Mouse (Mus musculus) limb, embryonic 12.5 days (tissue): Measurements from ENCODE around the gene Prkx. TPM values are rescaled to one million over a fixed set of nuclear protein-coding genes. Genes with fewer than 3 reads are reported as not detected.

Experiments
- ATAC-seq: fragments of 200-750 bp; cut with Nextera tagmentation; 2 replicates; pipeline ENCODE4 v1.8.0; 2017; ENCODE audit warnings: low read depth, moderate TSS enrichment; ENCODE audit not compliant: insufficient number of reproducible peaks, insufficient read depth, low FRiP score, low TSS enrichment
- H3K27ac ChIP-seq: fragments of 300-500 bp; sonication (generic); 2 replicates; pipeline ENCODE4 v1.5.1; 2016; ENCODE audit warnings: mild to moderate bottlenecking, moderate library complexity
- H3K27me3 ChIP-seq: fragments of 300-500 bp; sonication (generic); 2 replicates; pipeline ENCODE4 v1.6.1; 2016; ENCODE audit warnings: mild to moderate bottlenecking, moderate library complexity
- H3K36me3 ChIP-seq: fragments of 300-500 bp; sonication (generic); 2 replicates; pipeline ENCODE4 v1.6.1; 2016; ENCODE audit warnings: mild to moderate bottlenecking, moderate library complexity
- H3K4me1 ChIP-seq: fragments of 300-500 bp; sonication (generic); replicated peaks from 2 replicates; pipeline ENCODE4 v1.6.1; 2016
- H3K4me2 ChIP-seq: fragments of 300-500 bp; sonication (generic); 2 replicates; pipeline ENCODE4 v1.6.1; 2016; ENCODE audit warnings: mild to moderate bottlenecking, moderate library complexity
- H3K4me3 ChIP-seq: fragments of 300-500 bp; sonication (generic); replicated peaks from 2 replicates; pipeline ENCODE4 v1.5.1; 2016; ENCODE audit warnings: mild to moderate bottlenecking
- H3K9ac ChIP-seq: fragments of 300-500 bp; sonication (generic); replicated peaks from 2 replicates; pipeline ENCODE4 v1.6.1; 2016; ENCODE audit warnings: mild to moderate bottlenecking, moderate library complexity
- H3K9me3 ChIP-seq: fragments of 300-500 bp; sonication (generic); 2 replicates; pipeline ENCODE4 v1.6.1; 2016; ENCODE audit warnings: mild to moderate bottlenecking, moderate library complexity
- WGBS: fragments of 180-500 bp; shearing (Covaris S2); methylation state at CpG from one replicate; pipeline ENCODE4 v1.1.7; 2016; 5-methylcytosine and 5-hydroxymethylcytosine counted together
- polyA plus RNA-seq: library from polyadenylated mRNA; unstranded; fragments of >200 nt; fragmentation: Nextera tagmentation; extraction: Ambion mirVana; gene quantifications from 2 replicates; pipeline ENCODE4 v1.2.1, GENCODE M21; 2016

Gene Prkx
- 13.1 and 14.4 TPM in 2 replicates for polyA plus RNA-seq

- H3K36me3 ChIP-seq, result no peaks in the 10 kb centered on the region
- H3K27me3 ChIP-seq, result no peaks in the 10 kb centered on the region
- peak within 1 kb of the TSS; percentile 62 for H3K4me2 ChIP-seq
- H3K9me3 ChIP-seq, result no peaks in the 10 kb centered on the region
- H3K27ac ChIP-seq, result peak within 1 kb of the TSS; percentile 72
- H3K4me3 ChIP-seq, result peak within 1 kb of the TSS; percentile 58
- H3K4me1 ChIP-seq, result 0 out of 2 replicates have a peak, but pooled peaks cover 5% of the 10 kb centered on the region
- 25% methylated on average over 19 of the region's 19 CpGs for WGBS
- ATAC-seq, result peak; percentile 61
- peak within 1 kb of the TSS; percentile 58 for H3K9ac ChIP-seq
Observed at GRCm38 (mm10) chrX:77796238-77796835, at the start of gene Prkx. Prkx (minus strand) TSS chrX:77796278.

GRCm38 (mm10) chrX:77812031-77812430 is 16.0 kb upstream of the Prkx start:
- H3K4me1 ChIP-seq, result no peaks in the 10 kb centered on the region
- H3K27me3 ChIP-seq, result no peaks in the 10 kb centered on the region
- no peak for ATAC-seq
- H3K4me3 ChIP-seq, result no peak overlapping the region
- no peaks in the 10 kb centered on the region for H3K9me3 ChIP-seq
- H3K36me3 ChIP-seq, result no peaks in the 10 kb centered on the region
- whole genome bisulfite sequencing, result 51% methylated on average over 6 of the region's 6 CpGs
- H3K27ac ChIP-seq, result no peak overlapping the region
- no peak overlapping the region for H3K4me2 ChIP-seq
- H3K9ac ChIP-seq, result no peak overlapping the region

GRCm38 (mm10) chrX:77810608-77811206 is 14.6 kb upstream of the Prkx start:
- no peaks in the 10 kb centered on the region for H3K36me3 ChIP-seq
- no peaks in the 10 kb centered on the region for H3K4me1 ChIP-seq
- 21% methylated on average over 17 of the region's 17 CpGs for WGBS
- H3K27me3 ChIP-seq, result no peaks in the 10 kb centered on the region
- peak overlapping the region; percentile 40 for H3K4me2 ChIP-seq
- no peak overlapping the region for H3K9ac ChIP-seq
- H3K27ac ChIP-seq, result peak overlapping the region; percentile 64
- H3K4me3 ChIP-seq, result peak overlapping the region; percentile 32
- peak; percentile 68 for ATAC-seq
- H3K9me3 ChIP-seq, result no peaks in the 10 kb centered on the region

GRCm38 (mm10) chrX:77808602-77809001 is 12.5 kb upstream of the Prkx start:
- no peaks in the 10 kb centered on the region for H3K4me1 ChIP-seq
- H3K9me3 ChIP-seq, result no peaks in the 10 kb centered on the region
- H3K36me3 ChIP-seq, result no peaks in the 10 kb centered on the region
- no peak overlapping the region for H3K9ac ChIP-seq
- no peak overlapping the region for H3K4me2 ChIP-seq
- no peak overlapping the region for H3K4me3 ChIP-seq
- no peaks in the 10 kb centered on the region for H3K27me3 ChIP-seq
- ATAC-seq, result no peak
- no peak overlapping the region for H3K27ac ChIP-seq
- WGBS, result 17% methylated on average over 2 of the region's 2 CpGs

- Histone ChIP-seq H3K9ac (no peak overlapping the region), H3K9me3 (no peaks in the 10 kb centered on the region), H3K4me2 (no peak overlapping the region), H3K27ac (no peak overlapping the region), H3K4me3 (no peak overlapping the region), H3K4me1 (no peaks in the 10 kb centered on the region), H3K27me3 (no peaks in the 10 kb centered on the region), H3K36me3 (no peaks in the 10 kb centered on the region)
- no peak for ATAC-seq
- WGBS, result 82% methylated on average over 2 of the region's 2 CpGs
Observed at GRCm38 (mm10) chrX:77802293-77802692, 6.2 kb upstream of the Prkx start.

GRCm38 (mm10) chrX:77801543-77801942 is 5.5 kb upstream of the Prkx start:
- H3K4me2 ChIP-seq, result no peak overlapping the region
- H3K9ac ChIP-seq, result no peak overlapping the region
- no peaks in the 10 kb centered on the region for H3K27me3 ChIP-seq
- H3K4me1 ChIP-seq, result no peaks in the 10 kb centered on the region
- no peaks in the 10 kb centered on the region for H3K36me3 ChIP-seq
- H3K9me3 ChIP-seq, result no peaks in the 10 kb centered on the region
- 61% methylated on average over 1 of the region's 1 CpGs for WGBS
- H3K27ac ChIP-seq, result no peak overlapping the region
- no peak overlapping the region for H3K4me3 ChIP-seq
- no peak for ATAC-seq

GRCm38 (mm10) chrX:77799554-77799953 is 3.5 kb upstream of the Prkx start:
- Histone ChIP-seq H3K27me3 (no peaks in the 10 kb centered on the region), H3K27ac (no peak overlapping the region), H3K4me2 (no peak overlapping the region), H3K4me1 (0 out of 2 replicates have a peak, but pooled peaks cover 2% of the 10 kb centered on the region), H3K9ac (no peak overlapping the region), H3K36me3 (no peaks in the 10 kb centered on the region), H3K4me3 (no peak overlapping the region), H3K9me3 (no peaks in the 10 kb centered on the region)
- WGBS, result 70% methylated on average over 3 of the region's 3 CpGs
- ATAC-seq, result no peak

GRCm38 (mm10) chrX:77797801-77798200 is 1.7 kb upstream of the Prkx start:
- Histone ChIP-seq H3K27me3 (no peaks in the 10 kb centered on the region), H3K4me2 (no peak overlapping the region), H3K9ac (no peak overlapping the region), H3K27ac (no peak overlapping the region), H3K36me3 (no peaks in the 10 kb centered on the region), H3K4me3 (no peak overlapping the region), H3K4me1 (0 out of 2 replicates have a peak, but pooled peaks cover 5% of the 10 kb centered on the region), H3K9me3 (no peaks in the 10 kb centered on the region)
- ATAC-seq, result no peak

GRCm38 (mm10) chrX:77796916-77797315 is 838 bp upstream of the Prkx start:
- no peaks in the 10 kb centered on the region for H3K9me3 ChIP-seq
- H3K9ac ChIP-seq, result no peak overlapping the region
- ATAC-seq, result no peak
- no peaks in the 10 kb centered on the region for H3K36me3 ChIP-seq
- H3K4me2 ChIP-seq, result peak overlapping the region; percentile 61; the same call in 1 of the 2 replicates
- H3K4me1 ChIP-seq, result 0 out of 2 replicates have a peak, but pooled peaks cover 5% of the 10 kb centered on the region
- H3K27ac ChIP-seq, result no peak overlapping the region
- H3K27me3 ChIP-seq, result no peaks in the 10 kb centered on the region
- WGBS, result 80% methylated on average over 1 of the region's 1 CpGs
- no peak overlapping the region for H3K4me3 ChIP-seq

GRCm38 (mm10) chrX:77795858-77796174 is 262 bp downstream of the Prkx start:
- ATAC-seq, result peak; percentile 95
- Histone ChIP-seq H3K27ac (peak overlapping the region; percentile 72; the same call in 1 of the 2 replicates), H3K27me3 (no peaks in the 10 kb centered on the region), H3K9ac (peak overlapping the region; percentile 58), H3K36me3 (no peaks in the 10 kb centered on the region), H3K4me3 (peak overlapping the region; percentile 58), H3K4me1 (0 out of 2 replicates have a peak, but pooled peaks cover 5% of the 10 kb centered on the region), H3K9me3 (no peaks in the 10 kb centered on the region), H3K4me2 (peak overlapping the region; percentile 61)
- 13% methylated on average over 28 of the region's 30 CpGs for WGBS

GRCm38 (mm10) chrX:77794962-77795857 is 868 bp downstream of the Prkx start:
- no peaks in the 10 kb centered on the region for H3K27me3 ChIP-seq
- no peaks in the 10 kb centered on the region for H3K9me3 ChIP-seq
- peak overlapping the region; percentile 62 for H3K4me2 ChIP-seq
- 18% methylated on average over 61 of the region's 61 CpGs for WGBS
- H3K4me1 ChIP-seq, result 0 out of 2 replicates have a peak, but pooled peaks cover 5% of the 10 kb centered on the region
- H3K4me3 ChIP-seq, result peak overlapping the region; percentile 58
- H3K27ac ChIP-seq, result no peak overlapping the region
- peak; percentile 53 for ATAC-seq
- H3K9ac ChIP-seq, result peak overlapping the region; percentile 58
- H3K36me3 ChIP-seq, result no peaks in the 10 kb centered on the region
